Mouse (Mus musculus) cerebellum, postnatal 10 days (tissue): ENCODE data around the gene Trub2.

Experiments
- DNase-seq, 2 experiments: peaks; one replicate each; pipeline ENCODE4 v3.0.0; 2021; ENCODE audit warnings: mixed read lengths in 2 of 2

The Trub2 gene

DNA sequence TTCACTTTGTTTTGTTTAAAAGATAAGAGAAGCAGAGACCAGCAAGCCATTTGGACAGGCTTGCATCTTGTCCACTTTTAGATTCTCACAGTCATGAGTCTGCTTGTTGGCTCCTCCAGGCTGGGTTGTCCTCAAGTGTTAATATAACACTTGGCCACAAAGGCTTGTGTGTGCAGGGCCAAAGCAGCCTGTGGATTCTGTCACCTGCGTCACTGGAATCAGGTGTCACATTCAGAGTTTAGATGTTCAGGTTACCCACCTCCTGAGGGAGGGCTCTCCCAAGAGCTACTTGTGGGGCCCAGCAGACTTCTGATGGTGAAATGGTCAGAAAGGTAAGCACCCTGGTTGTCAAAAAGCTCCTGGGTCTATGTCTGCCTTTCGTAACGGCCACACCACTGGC lies 65.2 kb downstream of the Trub2 start:
- DNase-seq = no peak

DNA sequence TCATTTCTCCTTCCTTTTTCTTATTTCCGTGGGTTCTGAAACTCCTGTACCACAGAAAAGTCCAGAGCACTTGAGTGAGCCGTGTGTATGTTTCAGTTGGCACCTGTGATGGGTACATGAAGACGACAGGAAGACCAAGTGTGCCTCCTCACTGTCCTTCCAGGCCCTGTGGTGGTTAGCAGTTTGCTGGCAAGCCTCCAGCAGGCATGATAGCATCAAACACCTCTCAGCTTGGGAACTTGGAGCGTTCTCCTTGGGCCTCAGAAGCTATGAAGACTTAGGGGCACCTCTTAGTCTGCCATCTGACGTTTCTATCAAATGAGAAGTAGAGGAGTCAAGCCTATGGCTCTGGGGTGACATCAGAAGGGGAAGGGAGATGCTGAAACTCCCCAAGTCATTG lies 69.7 kb downstream of the Trub2 start:
- DNase-seq = no peak

DNA sequence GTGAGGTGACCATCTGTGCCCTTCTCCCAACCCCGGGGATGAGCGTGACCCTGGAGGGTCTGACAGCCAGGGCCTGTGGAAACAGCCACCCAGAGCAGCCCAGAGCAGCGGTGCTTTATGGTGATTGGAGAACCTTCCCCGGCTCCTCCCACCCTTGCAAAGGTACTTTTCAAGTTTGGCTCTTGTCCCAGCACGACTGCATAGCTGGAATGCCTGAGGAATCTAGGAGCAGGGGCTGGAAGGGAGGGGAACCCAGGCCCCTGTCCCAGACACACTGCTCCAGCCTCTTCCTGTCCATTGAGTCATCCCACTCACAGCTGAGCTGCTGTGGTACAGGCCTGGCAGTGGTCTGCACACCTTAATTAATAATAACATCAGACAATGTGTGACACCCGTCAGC lies 71.6 kb downstream of the Trub2 start:
- no peak for DNase-seq

DNA sequence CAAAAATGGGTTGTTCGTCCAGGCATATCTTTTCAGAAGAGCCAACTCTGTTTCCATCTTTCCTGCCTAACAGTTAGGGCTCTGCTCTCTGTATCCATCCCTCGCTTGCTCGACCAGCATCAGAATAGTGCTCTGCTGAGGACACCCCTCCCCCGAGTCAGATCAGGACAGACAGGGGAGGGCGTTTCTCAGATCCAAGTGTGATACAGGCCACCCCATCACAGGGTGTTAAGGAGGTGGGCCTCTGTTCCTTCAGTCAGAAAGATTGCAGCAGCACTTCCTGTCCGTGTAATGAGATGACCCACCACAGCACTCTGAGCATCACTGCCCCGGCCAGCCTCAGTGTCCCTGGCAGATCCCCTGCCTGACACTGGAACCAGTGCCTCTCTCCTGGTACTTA lies 72.2 kb downstream of the Trub2 start:
- DNase-seq = no peak

DNA sequence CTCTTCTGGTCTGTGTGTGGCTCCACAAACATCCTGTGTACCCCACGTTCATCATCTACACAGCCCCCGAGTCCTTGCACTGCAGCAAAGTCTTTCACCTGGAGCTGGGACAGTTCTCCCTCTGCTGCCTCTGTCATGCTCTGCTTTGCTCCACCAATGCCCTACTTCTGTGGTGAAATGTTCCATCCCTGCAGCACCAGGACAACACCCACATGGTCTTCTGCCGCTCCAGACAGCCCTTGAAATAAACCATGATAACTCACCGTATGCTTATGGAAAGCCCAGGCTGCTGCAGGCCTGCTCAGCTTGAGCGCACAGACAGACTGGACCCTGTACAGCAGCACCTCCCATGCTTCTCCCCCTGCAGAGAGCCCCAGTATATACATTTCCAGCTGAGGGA lies 74.2 kb downstream of the Trub2 start:
- no peak for DNase-seq

DNA sequence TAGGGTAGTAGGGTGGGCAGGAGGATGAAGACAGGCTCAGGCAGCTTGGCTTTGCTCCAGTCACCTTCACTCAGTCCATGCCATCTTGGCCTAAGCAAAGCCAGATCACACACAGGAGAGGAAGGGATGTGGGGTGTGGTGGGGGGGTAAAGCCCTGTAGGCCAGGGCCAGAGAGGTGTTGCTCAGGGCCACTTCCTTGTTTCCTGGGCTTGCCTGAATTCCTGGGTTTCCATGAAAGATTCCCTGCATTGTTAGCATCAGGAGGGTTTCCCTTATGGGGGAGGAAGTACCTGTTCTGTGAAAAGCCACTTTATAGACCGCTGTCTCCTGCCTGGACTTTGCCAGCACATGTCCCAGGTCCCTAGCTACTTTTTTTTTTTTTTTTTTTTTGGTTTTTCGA lies 74.8 kb downstream of the Trub2 start:
- DNase-seq = no peak

DNA sequence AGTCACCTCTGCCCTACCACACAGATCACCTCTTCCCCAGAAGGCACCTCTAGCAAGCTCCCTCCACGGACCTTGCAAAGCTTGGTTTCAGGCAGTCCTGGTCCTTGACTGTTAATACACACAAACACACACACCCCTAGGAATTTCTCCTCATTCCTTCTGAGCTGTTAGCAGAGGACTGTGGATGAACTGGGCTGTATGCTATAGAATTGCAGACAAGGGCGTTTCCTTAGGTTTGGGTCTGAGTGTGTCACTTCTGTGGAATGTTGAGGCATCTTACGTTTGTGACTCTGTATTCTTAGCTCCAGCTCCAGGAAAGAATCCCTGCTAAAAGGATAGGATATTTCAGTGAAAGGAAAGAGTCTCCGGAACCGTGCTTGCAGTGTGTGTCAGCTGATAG lies 76.4 kb downstream of the Trub2 start:
- no peak for DNase-seq
